Mouse (Mus musculus): ENCODE data around the gene Ssu72. TPM values are rescaled to one million over a fixed set of nuclear protein-coding genes. Genes with fewer than 3 reads are reported as not detected.
A peak's percentile ranks its signal among the peaks of the same experiment; 100 is the strongest.

The Ssu72 gene
- total RNA-seq, 2 experiments from 2014 or later: 37.1 to 43.4 TPM

DNA sequence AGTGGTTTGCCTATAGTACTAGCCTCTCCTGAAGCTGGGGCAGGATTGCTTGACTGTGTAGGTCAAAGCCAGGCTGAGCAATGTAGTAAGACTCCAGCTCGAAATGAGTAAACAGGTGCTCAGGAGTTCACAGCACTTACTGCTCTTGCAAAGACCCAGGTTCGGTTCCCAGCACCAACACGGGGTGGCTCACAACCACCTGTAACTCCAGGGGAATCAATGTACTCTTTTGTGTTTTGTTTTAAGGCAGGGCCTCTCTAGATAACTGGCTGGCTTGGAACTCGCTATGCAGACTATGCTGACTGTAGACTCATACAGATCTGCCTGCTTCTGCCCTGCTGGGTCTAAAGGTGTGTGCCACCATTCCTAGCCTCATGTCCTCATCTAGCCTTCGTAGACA, 38.1 kb downstream of the Ssu72 start:
- ATAC-seq (replicated peaks; ENCODE audit: low FRiP score, poor library complexity, severe bottlenecking): no peak

DNA sequence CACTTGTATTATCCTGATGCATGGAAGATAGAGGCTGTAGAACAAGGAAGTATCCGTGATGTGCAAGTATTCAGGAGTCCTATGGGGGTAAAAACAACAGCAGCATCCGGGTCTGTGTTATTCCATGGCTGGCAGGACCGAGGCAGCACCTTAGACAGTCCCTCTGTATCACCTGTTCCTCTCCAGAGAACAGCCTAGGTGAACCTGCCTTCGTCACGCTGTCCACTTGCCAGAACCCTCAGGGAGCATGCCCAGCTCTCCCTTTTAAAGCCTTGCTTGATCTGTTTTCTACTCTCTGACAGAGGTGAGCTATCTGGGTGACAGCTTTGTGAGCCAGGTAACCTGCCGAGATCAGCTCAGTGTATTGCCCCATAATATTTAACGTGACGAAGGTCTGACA, 39.9 kb downstream of the Ssu72 start:
- no peak for ATAC-seq (replicated peaks; ENCODE audit: low FRiP score, poor library complexity, severe bottlenecking)

DNA sequence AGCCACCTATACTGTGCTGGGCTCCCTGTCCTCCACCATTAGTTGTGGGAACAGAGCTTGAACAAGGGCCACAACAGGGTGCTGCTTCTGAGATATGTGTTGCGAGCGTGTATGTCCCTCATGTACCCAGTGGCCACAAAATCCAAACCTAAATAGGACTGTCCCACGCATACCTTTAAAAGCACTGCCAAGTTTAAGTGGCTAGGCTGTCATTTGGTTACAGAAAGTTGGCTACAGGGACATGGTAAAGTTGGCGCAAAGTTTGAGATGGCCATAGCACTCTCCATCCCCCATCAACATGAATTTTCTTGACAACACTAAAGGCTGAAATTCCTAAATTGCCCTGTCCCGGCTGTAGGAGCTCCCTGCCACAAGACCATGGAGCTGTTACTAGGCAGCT, 40.5 kb downstream of the Ssu72 start:
- no peak for ATAC-seq (replicated peaks; ENCODE audit: low FRiP score, poor library complexity, severe bottlenecking)

DNA sequence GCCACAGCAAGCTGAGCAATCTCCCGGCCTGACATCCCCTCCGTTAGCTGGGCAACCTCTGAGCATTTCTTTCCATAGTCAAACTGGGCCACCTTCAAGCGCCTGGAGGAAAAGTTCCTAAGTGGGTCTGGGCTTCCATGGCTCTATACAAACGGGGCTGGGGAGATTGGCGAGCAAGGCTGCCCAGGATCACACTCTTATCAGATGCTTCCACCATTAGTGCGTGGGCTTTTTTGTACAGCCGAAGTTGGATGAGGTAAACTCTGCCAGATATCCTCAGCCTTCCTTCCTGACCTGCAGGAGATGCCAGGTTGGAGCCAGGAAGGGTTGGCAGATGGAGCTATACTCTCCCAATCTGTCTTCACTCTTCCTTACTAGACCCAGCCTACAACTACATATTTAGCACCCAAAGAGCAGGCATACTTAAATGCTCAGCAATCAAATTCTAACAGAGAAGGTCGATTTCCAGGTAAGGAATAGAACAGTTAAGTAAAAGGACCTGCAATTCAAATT, 41.5 kb downstream of the Ssu72 start:
- ATAC-seq (replicated peaks; ENCODE audit: low FRiP score, poor library complexity, severe bottlenecking): no peak

DNA sequence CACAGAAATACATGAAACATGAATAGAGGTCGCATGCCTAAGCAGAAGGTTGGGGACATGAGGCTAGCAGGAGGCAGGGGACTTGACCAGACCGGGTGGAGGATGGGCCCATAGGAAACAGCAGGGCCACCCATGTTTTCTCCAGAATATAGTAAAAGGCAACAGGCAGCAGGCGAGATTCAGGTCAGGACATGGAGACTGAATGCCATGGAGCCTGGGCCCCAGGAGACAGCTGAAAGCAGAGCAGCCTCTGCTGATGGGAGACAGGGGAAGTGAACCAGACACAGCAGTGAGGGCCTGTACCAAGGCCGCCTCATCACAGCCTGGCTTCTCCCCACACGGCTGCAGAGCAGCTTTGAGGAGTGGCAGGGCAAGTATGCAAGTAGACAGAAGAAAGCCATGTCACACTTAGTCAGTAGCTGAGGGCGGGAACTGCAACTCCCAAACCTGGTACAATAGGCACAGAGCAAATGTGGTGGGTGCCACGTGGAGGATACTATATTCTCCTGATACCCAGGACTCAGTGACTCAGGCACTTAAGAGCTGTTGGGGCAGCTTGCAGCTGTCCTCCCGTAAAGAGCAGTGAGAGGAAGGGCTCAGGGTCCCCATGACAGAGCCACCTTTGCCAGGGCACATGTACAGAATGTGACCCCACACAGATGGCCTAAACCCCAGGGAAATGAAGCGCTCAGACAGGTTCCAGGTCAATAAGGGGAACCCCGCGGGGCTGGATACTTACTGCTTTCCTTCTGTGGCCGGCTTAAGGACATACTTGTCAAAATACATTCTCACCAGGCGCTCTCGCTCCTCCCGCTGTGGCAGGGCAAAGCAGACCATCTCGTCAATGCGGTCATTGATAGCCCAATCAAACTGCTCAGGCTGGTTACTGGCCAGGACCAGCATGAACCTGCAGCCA, 42.2 kb downstream of the Ssu72 start:
- no peak for ATAC-seq (replicated peaks; ENCODE audit: low FRiP score, poor library complexity, severe bottlenecking)

DNA sequence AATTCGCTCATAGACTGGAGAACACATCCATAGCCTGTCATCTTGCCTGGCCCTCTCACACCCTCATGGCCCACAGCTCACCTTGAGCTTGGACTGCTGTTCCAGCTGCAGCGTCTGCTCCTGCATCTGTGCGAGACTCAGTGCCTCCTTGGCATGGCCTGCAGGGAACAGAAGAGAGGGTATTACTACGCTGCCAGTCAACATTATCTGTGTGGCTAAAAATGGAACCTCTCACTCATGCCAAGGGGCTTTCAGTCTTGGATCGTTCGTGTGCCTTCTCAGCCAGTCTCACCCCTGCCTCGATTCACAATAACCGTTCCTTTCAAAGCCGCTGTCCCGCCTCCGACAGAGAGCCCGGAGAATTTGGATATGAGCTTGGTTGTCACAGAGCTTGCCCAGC, 52.4 kb downstream of the Ssu72 start:
- no peak for ATAC-seq (replicated peaks; ENCODE audit: low FRiP score, poor library complexity, severe bottlenecking)

DNA sequence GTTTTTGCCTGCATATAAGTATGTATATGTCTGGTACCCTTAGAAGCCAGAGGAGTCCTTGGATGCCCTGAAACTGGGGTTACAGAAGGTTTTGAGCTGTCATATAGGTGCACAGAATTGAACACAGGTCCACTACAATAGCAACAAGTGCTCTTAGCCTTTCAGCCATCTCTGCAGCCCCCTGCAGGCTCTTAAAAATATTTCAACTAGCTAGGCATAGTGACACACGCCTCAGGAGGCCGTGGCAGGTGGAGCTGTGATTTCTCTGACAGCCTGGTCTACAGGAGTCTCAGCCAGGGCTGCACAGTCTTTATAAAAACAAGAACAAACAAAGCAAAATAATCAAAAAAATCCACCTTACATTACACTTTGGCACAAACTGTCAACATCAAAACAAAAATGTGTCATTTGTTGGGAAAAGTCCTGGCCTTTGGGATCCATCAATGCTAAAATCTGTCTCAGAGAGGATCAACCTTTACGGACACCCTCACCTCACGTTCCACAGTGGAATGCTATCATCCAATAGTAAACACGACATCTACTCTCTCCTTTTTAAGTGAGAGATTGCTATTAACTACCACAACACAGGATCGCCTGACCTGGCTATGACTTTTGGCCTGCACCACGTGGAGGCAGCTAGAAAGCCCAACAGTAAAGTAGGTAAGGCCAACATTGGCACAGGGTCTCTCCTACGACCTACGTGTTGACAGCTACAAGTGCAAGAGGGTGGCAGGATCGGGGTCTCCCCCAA, 55.4 kb downstream of the Ssu72 start:
- no peak for ATAC-seq (replicated peaks; ENCODE audit: low FRiP score, poor library complexity, severe bottlenecking)

DNA sequence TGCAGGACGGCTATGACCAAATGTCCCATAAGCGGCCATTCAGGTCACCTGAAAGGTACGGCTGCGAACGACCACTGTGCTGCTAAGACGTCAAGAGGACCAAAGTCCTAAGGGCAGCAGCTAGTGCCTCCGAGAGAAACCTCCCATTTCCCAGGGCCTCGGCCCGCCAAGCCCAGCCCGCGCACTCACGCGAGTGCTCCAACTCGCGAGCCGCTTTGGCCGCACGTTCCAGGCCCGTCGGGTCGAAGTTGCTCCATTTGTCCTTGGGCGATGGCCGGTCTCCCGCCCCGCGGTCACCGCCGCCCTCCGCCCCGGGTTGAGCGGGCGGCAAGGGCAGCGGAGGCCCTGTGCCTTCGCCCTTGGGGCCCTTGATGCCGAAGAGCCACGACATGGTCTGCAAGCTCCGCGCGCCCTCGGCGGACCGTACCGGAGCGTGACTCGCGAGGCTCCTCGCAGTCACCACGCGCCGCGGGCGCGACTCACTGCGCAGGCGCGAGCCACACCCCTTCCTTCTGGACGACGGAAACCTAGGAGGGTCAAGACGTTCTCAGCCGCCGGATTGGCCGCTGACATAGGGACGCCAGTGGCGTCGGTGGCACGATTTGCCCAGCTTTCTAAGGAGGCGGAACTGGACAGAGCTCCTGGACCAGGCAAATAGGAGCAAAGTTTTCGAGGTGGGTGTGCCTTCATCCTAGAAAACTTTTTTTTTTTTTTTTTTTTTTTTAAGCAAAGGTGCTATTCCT, 56.2 kb downstream of the Ssu72 start, which contains the start of gene Atad3a:
TSS of gene Atad3a (minus strand) at position 481 of the 743 bp plus-strand sequence.
- ATAC-seq (replicated peaks; ENCODE audit: low FRiP score, poor library complexity, severe bottlenecking): peak; percentile 97

DNA sequence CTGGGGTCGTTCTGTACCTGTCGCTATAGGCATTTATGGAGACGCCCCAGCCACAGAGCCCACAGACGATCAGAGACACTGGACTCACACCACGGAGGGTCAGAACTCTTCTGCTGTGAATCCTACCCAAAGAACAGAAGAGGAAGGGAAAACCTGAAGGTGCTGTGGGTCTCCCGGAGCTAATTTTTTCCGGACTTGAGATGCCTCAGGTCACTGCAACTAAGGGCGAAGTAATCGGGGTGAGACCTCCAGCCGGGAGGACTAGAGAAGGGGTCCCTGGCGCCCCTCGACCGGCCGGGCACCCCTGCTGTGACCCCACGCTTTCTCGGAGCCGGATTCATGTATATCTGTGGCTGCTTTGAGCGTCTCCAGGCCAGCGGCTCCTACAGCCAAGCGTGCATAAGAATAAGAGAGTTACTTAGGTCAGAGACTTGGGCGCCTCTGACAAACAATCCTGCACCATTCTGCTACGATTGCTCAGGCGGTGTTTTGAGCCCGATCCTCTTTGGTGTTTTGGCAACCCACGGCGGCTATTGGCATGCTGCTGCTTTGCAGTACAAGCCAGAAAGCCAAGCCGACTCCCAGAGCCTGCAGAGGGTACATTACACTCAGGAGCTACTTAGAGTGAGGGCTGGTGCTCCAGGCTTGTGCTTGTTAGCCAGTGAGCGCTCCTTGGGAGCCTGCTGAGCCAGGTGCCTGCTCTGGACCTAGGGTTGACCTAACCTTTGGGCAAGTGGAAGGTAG, 56.9 kb downstream of the Ssu72 start:
- ATAC-seq (replicated peaks; ENCODE audit: low FRiP score, poor library complexity, severe bottlenecking): peak; percentile 45

DNA sequence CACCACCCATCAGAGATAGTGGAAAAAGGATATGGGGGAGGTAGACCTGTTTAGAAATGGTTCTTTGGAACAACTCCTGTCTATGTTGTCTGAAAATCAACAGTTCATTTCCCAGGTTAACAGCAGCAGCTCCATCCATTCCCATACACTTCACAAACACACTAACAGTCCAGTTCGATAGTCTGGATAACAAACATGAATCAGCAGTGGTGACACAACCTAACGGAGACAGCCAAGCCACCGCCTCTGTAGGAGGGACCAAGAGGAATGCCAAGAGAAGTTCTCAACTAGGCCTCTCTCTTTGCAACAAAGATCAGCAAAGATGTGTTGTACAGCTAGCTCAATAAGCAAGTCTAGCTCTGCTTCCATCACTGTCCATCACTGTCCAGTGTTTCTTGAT, 57.8 kb downstream of the Ssu72 start:
- peak; percentile 42; the same call in 1 of the 2 replicates for ATAC-seq (replicated peaks; ENCODE audit: low FRiP score, poor library complexity, severe bottlenecking)

DNA sequence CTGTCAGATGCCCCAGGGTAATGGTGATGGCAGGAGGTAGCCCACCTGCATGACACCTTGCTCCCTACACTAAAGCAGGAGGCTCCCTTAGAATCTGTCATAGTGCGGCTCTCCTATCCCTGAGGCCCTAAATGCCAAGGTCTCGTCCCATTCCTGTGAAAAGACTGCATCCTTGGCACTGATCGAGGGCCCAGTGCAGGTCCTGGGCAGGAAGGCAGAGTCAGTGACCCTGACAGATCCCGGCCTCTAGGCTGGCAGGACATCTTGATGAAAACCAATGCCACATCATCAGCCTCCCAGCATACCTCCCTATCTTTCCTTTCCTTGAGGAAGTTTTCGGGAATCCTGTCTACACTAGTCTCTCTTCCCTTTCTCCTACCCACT, 64.9 kb downstream of the Ssu72 start:
- no peak for ATAC-seq (replicated peaks; ENCODE audit: low FRiP score, poor library complexity, severe bottlenecking)

DNA sequence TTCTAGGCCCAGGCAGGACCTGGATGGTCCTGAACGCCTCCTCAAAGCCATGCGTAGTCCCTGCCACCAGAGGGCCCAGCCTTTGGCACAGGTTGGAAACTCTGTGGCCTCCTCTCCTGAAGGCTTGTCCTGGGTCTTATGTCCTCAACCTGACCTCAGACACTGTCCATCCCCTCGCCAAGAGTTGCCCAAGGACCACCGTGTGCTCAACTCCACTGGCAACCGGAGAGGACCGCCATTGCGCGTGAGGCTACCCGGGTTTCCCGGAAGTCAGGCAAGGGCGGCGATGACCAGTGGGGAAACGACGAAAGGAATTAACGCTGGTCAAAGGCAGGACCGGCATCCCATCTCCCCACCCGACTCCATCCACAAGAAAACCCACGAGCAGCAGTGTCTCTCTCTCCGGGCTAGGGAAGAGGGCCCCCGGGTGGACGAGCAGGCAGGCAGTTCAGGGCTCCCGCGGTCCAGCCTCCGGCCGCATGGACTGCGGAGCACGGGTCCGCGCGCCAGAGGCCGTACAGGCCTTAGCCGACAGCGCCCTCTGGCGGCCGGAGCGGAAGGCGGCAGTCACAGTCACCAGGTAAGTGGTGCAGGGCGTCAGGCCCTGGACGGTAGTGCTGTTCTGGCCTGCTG, 65.4 kb downstream of the Ssu72 start:
- peak; percentile 79 for ATAC-seq (replicated peaks; ENCODE audit: low FRiP score, poor library complexity, severe bottlenecking)

DNA sequence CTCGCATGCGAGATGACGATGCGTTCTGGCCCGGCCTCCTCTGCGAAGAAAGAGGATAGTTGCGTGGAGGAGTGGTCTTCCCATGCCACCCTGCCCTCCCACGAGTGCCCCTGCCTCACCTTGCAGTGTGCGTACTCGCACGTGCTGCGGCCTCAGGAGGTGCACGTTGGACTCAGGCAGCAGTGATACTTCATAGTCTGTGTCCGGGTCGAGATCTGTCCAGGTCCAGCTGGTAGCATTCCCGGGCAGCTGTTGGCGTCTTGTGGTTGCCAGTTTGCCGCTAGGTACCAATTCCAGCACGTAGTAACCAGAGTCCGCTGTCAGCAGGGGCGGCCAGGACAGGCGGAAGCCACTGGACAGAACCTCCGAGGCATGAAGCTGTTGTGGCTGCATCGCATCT, 66.0 kb downstream of the Ssu72 start:
- no peak for ATAC-seq (replicated peaks; ENCODE audit: low FRiP score, poor library complexity, severe bottlenecking)

DNA sequence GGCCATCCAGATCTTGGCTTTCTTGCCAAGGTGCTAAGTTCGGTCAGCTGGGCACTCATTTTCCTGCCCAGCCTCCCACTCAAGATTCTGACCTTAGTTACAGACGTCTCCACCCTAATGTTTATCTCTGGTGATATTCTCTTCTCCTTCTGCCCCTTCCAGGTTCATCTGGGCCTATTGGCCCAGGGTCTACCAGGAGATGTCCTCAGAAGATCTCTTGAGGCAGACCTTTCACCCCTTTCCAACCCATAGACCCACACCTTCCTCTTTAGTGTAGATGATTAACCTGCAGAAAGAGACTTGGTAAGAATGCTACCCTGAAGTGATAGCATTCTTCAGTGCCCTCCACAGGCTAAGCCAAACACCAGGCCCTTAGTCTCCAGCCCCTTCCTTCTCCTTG, 67.1 kb downstream of the Ssu72 start:
- ATAC-seq (replicated peaks; ENCODE audit: low FRiP score, poor library complexity, severe bottlenecking): no peak

DNA sequence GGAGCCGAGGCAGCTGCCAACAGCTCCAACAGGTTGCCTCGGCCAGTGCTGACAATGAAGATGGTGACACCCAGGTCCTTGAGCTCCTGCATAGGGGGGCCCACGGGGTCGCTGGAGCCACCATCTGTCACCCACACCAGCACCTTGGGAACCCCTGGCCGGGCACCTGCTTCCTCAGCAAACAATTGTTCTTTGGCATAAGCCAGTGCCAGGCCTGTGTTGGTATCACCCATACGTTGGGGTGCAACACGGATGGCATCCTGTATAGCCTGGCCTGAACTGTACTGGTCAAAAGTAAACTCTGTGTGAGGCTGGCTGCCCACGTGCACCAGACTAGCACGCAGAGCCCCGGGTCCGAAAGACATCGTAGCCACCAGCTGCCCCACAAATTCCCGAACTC, 68.2 kb downstream of the Ssu72 start:
- ATAC-seq (replicated peaks; ENCODE audit: low FRiP score, poor library complexity, severe bottlenecking): no peak

DNA sequence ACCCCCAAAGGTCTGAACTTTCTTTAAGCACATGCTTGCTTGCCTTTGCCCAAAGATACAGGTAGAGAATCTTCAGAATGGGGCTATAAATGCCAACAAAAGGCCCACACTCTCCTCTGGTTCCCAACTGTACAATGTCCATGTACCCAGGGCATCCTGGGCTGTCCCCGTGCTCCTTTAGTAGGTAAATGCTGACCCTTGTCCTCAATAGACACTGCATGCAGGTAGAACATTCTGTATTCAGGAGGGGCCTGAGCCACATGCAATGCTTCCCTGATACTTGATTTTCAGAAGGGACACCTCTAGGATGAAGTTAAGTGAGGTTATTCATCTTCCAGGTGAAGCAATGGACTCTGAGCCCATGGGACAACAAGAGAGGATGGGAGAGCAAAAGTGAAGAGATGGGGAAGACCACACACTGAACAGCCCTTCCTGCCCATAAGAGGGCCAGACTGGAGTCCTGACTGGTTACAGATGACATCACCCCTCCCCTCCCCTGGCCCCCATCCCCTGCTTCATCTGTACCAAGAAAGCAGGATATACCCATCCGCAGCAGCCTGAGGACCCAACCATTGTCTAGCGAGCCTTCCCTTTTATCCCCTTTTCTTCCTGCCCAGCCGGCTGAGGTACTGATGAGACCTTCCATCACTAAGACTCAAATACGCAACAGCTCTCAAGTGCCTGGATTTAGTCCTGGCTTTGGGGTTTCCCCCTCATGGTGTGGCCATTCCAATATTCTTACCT, 68.9 kb downstream of the Ssu72 start:
- no peak for ATAC-seq (replicated peaks; ENCODE audit: low FRiP score, poor library complexity, severe bottlenecking)

DNA sequence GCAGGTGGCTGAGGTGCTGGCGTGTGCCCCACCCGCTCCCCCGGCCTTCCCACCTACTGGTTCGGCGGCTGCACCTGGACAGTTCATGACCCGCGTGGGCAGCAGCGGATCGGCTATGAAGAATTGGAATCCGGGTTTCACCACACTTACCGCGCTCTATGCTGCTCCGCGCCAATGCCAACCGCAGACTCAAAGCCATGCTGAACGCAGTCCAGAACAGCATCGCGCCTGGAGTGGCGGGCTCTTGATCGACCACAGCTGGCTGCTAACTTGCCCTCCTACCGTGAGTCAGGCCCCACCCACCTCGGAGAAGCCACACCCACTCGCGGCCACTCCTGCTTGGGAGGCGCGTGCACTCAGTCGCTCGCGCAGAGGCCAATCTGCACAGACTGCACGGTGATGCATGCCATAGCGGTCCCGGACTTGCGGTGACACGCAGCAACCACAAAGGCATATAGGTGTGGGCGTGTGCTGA, 69.7 kb downstream of the Ssu72 start, which contains the start of gene Vwa1:
TSS of gene Vwa1 (minus strand) at position 419 of the 475 bp plus-strand sequence.
- peak; percentile 77 for ATAC-seq (replicated peaks; ENCODE audit: low FRiP score, poor library complexity, severe bottlenecking)
